Mouse (Mus musculus) kidney, postnatal 0 days (tissue): ENCODE measurements around the gene Gabrg2. TPM values are rescaled to one million over a fixed set of nuclear protein-coding genes. Genes with fewer than 3 reads are reported as not detected.

Experiments
- ATAC-seq: fragments of 200-750 bp; cut with Nextera tagmentation; replicated peaks from 2 replicates; pipeline ENCODE4 v1.8.0; 2017; ENCODE audit warnings: low read depth, moderate number of reproducible peaks, moderate TSS enrichment, moderate library complexity; ENCODE audit not compliant: low FRiP score
- DNase-seq: peaks from one replicate; pipeline ENCODE4 v3.0.0-alpha.2; 2016; ENCODE audit warnings: low spot score
- H3K27ac ChIP-seq: fragments of 300-500 bp; sonication (generic); 2 replicates; pipeline ENCODE4 v1.5.1; 2014; ENCODE audit warnings: mild to moderate bottlenecking
- H3K27me3 ChIP-seq: fragments of 300-500 bp; sonication (generic); 2 replicates; pipeline ENCODE4 v1.6.1; 2014; ENCODE audit warnings: low read length, mixed read lengths; ENCODE audit not compliant: insufficient read depth
- H3K36me3 ChIP-seq: fragments of 300-500 bp; sonication (generic); 2 replicates; pipeline ENCODE4 v1.6.1; 2014; ENCODE audit warnings: low read length, mixed read lengths; ENCODE audit not compliant: insufficient read depth
- H3K4me1 ChIP-seq: fragments of 300-500 bp; sonication (generic); replicated peaks from 2 replicates; pipeline ENCODE4 v1.6.1; 2014; ENCODE audit warnings: antibody characterized with exemption, low read length, mixed read lengths; ENCODE audit not compliant: insufficient read depth
- H3K4me2 ChIP-seq: fragments of 300-500 bp; sonication (generic); 2 replicates; pipeline ENCODE4 v1.6.1; 2014; ENCODE audit warnings: mild to moderate bottlenecking, low read length, moderate library complexity, mixed read lengths
- H3K4me3 ChIP-seq: fragments of 300-500 bp; sonication (generic); replicated peaks from 2 replicates; pipeline ENCODE4 v1.5.1; 2014; ENCODE audit warnings: low read depth, low read length
- H3K9ac ChIP-seq: fragments of 300-500 bp; sonication (generic); 2 replicates; pipeline ENCODE4 v1.6.1; 2014; ENCODE audit warnings: low read depth, low read length
- H3K9me3 ChIP-seq: fragments of 300-500 bp; sonication (generic); replicated peaks from 2 replicates; pipeline ENCODE4 v1.6.1; 2016; ENCODE audit warnings: low read length, inconsistent platforms, mixed read lengths
- CTCF ChIP-seq: IDR thresholded peaks from 2 replicates; pipeline ENCODE4 v1.5.1; 2016; ENCODE audit warnings: antibody characterized with exemption, low read depth, mild to moderate bottlenecking, moderate library complexity
- WGBS: fragments of 180-500 bp; shearing (Covaris S2); extraction: QIAGEN DNeasy Blood & Tissue Kit; methylation state at CpG from one replicate; pipeline ENCODE4 v1.1.7; 2014; 5-methylcytosine and 5-hydroxymethylcytosine counted together
- polyA plus RNA-seq: library from polyadenylated mRNA; unstranded; fragments of >200 nt; fragmentation: Nextera tagmentation; extraction: Ambion mirVana; gene quantifications from 2 replicates; pipeline ENCODE4 v1.2.1, GENCODE M21; 2015

Gene Gabrg2
- 0.07 TPM in 1 of 2 replicates, not detected in the other for polyA plus RNA-seq

DNA sequence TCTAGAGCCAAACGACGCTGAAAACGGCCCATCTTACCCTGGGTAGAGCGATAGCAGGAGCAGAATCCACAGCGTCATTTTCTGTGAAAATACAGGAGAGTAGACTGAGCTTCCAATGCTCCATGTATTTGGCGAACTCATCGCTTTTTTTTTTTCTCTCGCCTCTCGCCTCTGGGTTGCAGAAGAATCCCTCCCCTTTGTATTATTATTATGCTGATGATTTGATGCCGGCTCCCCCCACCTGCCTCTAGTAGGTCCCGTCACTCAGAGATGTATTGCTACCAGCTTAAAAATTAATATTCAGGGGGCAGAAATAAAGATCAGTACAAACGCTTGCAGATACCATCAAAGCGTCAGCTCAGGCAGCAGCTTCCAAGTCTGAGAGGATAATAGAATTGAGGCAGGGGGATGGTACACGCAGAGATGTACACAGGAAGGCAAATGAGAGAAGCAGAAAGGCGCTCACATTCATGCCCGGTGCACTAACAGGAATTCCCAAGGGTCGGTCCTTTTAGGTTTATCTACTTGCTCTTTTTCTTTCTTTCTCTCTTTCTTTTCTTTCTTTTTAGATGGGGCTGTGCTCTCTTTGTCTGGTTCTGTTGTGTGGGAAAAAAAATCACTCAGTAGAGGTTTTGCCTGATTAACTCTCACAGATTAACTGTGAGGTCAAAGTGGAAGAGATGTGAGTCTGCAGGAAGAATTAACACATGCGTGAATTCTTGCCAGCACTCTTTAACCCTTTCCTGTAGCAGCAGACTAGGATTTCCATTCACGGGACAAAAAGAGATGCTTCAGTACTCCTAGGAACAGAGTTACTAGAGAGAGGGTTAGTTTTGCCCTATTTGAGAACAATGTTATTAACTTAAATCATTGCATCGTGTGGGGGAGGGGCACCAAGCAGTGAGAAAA lies at the start of gene Gabrg2:
TSS of gene Gabrg2 (minus strand) at position 668 of the 909 bp plus-strand sequence.
- ATAC-seq (no peak), DNase-seq (no peak)
- no peak within 1 kb of the TSS for H3K4me2 ChIP-seq
- H3K4me1 ChIP-seq: no peaks in the 10 kb centered on the region
- no peaks in the 10 kb centered on the region for H3K9me3 ChIP-seq
- 10% methylated on average over 20 of the region's 20 CpGs for WGBS
- H3K36me3 ChIP-seq: no peaks in the 10 kb centered on the region
- no peak within 1 kb of the TSS for H3K4me3 ChIP-seq
- H3K27ac ChIP-seq: no peak within 1 kb of the TSS
- H3K27me3 ChIP-seq: no peaks in the 10 kb centered on the region
- no peak for TF ChIP-seq CTCF
- H3K9ac ChIP-seq: no peak within 1 kb of the TSS

DNA sequence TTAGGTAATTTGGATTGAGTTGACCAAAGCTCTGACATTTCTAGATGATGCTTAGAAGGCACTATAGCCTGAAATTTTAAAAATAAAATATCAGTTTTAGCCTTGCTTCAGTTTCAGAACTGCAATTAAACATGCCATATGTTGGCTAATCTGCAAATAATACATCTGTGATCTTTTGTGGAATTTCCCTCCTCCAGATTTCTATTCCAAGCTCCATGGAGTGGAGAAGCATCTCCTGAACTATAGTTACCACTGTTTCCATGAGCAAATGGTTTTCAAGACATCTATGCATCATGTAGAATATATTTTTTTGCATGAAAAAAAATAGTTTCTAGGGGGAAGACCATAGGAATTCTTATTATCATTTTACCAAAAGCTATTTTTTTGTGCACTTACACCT lies 47.5 kb upstream of the Gabrg2 start:
- no peak overlapping the region for H3K4me2 ChIP-seq
- no peak overlapping the region for H3K27ac ChIP-seq
- H3K4me3 ChIP-seq: no peak overlapping the region
- TF ChIP-seq CTCF: no peak
- no peaks in the 10 kb centered on the region for H3K27me3 ChIP-seq
- no peaks in the 10 kb centered on the region for H3K9me3 ChIP-seq
- no peaks in the 10 kb centered on the region for H3K36me3 ChIP-seq
- ATAC-seq: no peak
- no peak overlapping the region for H3K9ac ChIP-seq
- no peak for DNase-seq
- no peaks in the 10 kb centered on the region for H3K4me1 ChIP-seq

DNA sequence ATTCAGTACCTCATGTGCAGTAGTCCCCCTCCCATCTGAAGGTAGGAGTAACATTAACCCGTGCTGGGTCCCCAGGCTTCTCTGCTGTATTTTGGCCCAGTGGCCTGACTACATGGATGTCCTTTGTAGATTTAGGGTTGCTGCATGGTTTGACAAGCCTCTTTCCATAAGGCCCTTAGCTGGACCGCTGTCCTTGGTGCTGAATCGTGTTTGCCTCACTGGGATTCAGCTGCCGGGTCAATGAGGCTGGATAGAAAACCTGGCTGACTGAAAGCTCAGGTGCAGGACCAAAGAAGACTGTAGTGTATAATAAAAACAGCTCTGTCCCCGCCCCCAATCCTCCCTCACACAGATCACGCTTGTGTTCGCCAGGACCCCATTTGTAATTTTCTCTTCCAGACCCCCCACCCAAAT lies 1.2 kb downstream of the Gabrg2 start:
- under 1% methylated on average over 7 of the region's 7 CpGs for WGBS
- Histone ChIP-seq H3K36me3 (no peaks in the 10 kb centered on the region), H3K4me3 (no peak overlapping the region), H3K27ac (no peak overlapping the region), H3K9me3 (no peaks in the 10 kb centered on the region), H3K4me2 (no peak overlapping the region), H3K27me3 (no peaks in the 10 kb centered on the region), H3K4me1 (no peaks in the 10 kb centered on the region), H3K9ac (no peak overlapping the region)
- DNase-seq (peak; percentile 90), ATAC-seq (peak; percentile 72; the same call in 1 of the 2 replicates)
- TF ChIP-seq CTCF: no peak

DNA sequence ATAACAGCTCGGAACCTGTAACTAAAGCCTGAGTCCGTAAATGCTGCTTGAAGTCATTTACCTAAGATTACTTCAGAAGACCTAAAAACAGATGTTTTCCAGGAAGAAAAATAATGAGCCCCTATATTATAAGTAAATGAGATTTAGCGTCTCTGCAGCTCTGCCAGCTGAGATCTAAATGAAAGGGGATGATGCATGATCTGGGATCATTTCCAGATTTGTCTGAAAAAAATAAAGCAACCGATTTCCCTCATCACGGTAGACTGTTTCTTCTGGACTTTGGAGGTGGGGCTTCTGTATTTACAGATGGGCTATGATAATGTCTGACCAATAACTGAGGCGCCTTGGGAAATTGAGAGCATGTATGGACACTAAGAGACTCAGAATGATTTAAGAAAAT lies 20.5 kb downstream of the Gabrg2 start:
- no peak for ATAC-seq
- Histone ChIP-seq H3K9me3 (no peaks in the 10 kb centered on the region), H3K27ac (no peak overlapping the region), H3K9ac (no peak overlapping the region), H3K4me3 (no peak overlapping the region), H3K4me1 (no peaks in the 10 kb centered on the region), H3K27me3 (no peaks in the 10 kb centered on the region), H3K4me2 (no peak overlapping the region), H3K36me3 (no peaks in the 10 kb centered on the region)
- no peak for DNase-seq
- no peak for TF ChIP-seq CTCF
- WGBS: 58% methylated on average over 6 of the region's 6 CpGs

DNA sequence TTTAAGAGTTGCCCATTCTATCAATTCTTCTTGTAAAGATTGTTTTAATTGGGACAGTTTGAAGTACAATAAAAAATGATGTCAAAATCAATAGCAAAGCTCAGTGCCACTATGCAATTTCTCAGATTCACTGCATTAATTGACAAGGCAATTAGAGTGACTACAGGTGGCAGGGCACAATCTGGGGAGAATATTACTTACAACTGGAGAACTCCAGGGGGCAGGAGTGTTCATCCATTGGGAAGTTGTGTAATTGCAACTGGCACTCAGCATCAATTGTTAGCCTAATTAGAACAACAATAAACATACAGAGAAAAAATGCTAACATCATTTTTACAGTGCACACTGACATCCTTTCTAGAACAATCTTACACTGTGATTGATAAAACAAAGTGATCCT lies 32.1 kb downstream of the Gabrg2 start:
- no peak overlapping the region for H3K4me2 ChIP-seq
- peak; percentile 13; the same call in 1 of the 2 replicates for TF ChIP-seq CTCF
- no peak overlapping the region for H3K9ac ChIP-seq
- ATAC-seq (no peak), DNase-seq (no peak)
- no peaks in the 10 kb centered on the region for H3K9me3 ChIP-seq
- no peak overlapping the region for H3K27ac ChIP-seq
- no peaks in the 10 kb centered on the region for H3K36me3 ChIP-seq
- no peaks in the 10 kb centered on the region for H3K4me1 ChIP-seq
- H3K27me3 ChIP-seq: no peaks in the 10 kb centered on the region
- H3K4me3 ChIP-seq: no peak overlapping the region

DNA sequence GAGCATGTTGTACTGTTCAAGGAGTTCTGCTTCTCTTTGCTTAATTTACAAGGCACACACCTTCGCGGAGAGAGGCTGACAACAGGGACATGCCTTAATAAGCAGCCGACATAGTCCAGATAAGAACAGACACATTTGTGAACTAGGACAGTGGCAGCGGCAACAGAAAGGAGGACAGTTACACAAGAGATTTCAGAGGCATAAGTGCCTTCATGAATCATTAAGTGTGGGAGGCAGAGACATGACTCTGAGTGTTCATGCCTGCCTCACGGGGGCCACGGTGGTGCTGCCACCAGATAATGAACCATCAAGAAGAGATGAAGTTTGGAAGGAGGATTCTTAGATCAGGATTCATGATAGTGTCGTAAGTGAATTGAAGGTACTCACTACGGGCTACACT lies 38.0 kb downstream of the Gabrg2 start:
- Histone ChIP-seq H3K4me2 (no peak overlapping the region), H3K27me3 (no peaks in the 10 kb centered on the region), H3K4me1 (no peaks in the 10 kb centered on the region), H3K9ac (no peak overlapping the region), H3K4me3 (no peak overlapping the region), H3K27ac (no peak overlapping the region), H3K36me3 (no peaks in the 10 kb centered on the region), H3K9me3 (no peaks in the 10 kb centered on the region)
- DNase-seq (no peak), ATAC-seq (no peak)
- 62% methylated on average over 8 of the region's 8 CpGs for WGBS
- TF ChIP-seq CTCF: no peak
